Mouse (Mus musculus): ENCODE results near the gene Nrxn3. TPM values are rescaled to one million over a fixed set of nuclear protein-coding genes. Genes with fewer than 3 reads are reported as not detected.

Nrxn3 gene
- total RNA-seq, 2 experiments from 2014 or later, result 0.05 TPM; not detected in 1

DNA sequence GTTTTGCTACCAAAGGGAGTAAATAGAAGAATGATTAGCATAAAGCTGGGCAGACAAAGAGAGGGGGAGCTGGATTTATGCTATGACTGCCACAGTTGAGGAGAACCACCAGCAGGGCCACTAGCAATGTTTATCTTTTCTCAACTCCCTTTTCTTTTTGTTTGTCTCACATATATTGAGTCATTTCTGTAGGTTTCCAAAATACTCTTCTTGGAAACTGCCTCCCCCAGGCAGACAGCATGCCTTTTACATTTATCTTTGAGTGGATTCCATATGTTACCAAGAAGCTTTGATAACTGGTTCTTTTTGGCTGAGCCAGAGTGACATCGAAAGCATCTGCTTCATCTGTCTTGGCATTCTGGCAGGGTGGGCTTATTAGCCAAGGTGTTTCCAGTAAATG, 587.5 kb downstream of the Nrxn3 start:
- H3K4me3 ChIP-seq, result no peak overlapping the region
- DNase-seq, result no peak
- intact Hi-C loops (cut with DNase I), result no loop called here
- no peak overlapping the region for H3K27ac ChIP-seq
- TF ChIP-seq CTCF (IDR thresholded peaks at IDR 0.05), result no peak

DNA sequence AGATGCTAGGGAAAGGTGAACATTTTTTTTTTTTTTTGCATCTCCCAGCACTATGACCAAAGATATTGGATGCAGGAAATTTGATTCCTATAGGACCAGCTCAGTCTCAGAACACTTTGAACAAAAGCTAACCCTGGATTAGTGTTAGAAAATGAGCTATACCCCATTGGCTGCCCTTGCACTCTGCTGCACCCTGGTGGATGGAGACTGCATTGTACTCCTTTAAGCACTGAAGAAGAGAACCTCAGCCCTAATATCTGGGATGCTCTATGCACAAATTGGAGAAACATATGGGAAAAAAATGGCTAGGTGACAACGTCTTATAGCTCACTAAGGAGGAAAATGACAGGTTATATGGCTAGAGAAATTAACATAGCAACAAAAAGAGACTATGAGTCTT, 589.9 kb downstream of the Nrxn3 start:
- intact Hi-C loops (cut with DNase I), result no loop called here
- no peak overlapping the region for H3K27ac ChIP-seq
- DNase-seq, result no peak
- H3K4me3 ChIP-seq, result no peak overlapping the region
- peak; percentile 49 for TF ChIP-seq CTCF (IDR thresholded peaks at IDR 0.05)

DNA sequence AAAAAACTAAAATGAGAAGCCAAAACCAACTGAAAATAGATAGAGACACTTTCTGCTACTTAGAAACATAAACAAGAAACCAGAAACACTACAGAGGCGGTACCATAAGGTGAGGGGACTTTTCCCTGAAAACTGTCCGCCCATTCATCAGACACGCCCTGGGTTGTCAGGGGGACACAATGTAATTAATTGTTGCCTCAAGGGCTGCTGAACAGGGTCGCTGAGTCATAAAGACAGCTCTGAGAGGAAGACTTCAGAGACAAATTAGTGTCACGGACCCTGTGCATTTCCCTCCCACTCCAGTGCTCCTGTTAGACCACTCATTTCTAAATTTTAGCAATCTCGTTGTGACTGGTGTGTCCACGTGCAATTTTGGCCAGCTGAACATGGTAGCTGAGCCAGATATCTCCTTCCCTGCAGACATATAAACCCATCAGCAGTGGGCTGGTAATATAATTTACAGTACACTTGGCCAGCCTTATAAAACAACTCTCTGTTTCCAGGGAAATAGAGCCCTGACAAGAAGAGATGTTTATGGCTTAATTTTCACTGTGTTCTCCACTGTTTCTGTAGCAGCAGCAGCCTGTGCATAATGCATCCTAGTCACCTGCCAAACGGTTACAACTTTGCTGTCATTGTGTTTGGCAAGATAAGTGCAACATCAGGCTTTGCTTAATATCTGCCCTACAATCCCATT, 603.3 kb downstream of the Nrxn3 start:
- intact Hi-C loops (cut with DNase I), result no loop called here
- Histone ChIP-seq H3K27ac (no peak overlapping the region), H3K4me3 (no peak overlapping the region)
- no peak for TF ChIP-seq CTCF (IDR thresholded peaks at IDR 0.05)
- DNase-seq, result no peak

DNA sequence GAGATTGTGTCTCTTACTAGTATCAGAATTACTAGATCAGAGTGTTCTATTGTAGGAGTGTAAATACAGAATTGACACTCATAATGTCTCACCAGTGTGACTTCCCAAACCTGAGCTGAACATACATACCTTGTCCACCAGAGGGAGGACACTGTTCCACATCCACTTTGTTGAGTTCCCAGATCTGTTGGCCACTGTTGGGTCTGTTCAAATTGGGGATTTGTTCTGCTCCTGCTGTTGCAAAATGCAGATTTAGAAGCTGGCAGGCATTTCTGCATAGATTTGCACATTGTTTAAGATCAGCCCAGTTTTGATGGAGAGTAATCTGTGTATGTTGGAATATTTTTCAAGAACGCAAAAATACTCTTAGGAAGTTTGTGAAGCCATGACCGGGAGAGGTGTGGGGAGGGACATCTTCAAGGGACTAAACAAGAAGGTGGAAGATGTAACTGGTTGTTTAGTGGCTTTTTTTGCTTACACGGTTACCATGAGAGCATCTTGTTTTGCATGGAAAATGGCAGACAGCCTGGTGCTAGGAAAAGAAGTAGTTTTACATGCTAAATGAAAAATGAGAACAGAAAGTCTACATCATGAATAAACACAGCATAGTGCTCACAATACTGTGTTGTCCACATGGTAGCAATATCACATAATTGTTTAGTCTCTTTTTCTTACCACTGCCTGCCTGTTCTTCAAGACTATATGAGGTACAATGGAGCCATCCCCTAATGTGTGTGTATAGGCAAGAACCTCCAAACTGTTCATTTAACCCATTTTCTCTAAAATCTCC, 609.0 kb downstream of the Nrxn3 start:
- no peak for DNase-seq
- intact Hi-C loops (cut with DNase I), result no loop called here
- no peak overlapping the region for H3K4me3 ChIP-seq
- TF ChIP-seq CTCF (IDR thresholded peaks at IDR 0.05), result no peak
- H3K27ac ChIP-seq, result no peak overlapping the region

DNA sequence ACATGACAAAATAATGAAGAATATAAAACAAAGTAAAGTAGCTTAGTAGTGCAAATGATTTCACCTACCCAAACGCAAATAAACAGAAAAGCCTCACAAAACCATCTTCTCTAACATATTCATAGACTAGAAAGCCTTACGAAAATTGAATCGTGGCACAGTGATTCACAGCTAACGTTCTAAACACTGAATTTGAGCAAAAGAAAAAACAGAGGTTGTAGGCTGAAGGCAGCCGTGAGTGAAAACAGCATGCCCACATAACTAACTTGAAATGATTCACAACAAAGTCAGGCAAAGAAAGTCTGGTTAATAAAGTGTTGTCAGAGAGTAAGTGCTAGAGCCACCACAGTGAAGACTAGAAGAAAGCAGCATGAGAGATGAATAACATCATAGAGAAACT, 610.8 kb downstream of the Nrxn3 start:
- no peak for DNase-seq
- intact Hi-C loops (cut with DNase I), result no loop called here
- no peak for TF ChIP-seq CTCF (IDR thresholded peaks at IDR 0.05)
- Histone ChIP-seq H3K27ac (no peak overlapping the region), H3K4me3 (no peak overlapping the region)

DNA sequence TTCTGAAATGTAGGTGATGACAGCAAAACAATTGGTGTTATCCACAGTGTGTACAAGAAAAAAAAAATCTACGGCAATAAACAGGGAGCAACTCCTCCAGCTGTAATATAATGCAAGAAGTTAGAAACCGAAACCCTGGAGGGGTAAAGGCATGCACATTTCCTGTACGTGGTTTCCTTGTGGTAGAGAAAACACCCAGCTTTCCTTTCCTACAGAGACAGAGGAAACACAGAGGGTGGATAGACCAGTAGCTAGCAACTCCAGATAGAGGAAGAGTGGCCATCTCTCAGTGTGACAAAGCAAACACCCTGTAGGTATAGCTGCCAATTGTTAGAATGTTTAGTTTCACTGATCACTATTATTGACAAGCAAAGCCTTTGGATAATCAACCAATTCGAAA, 642.2 kb downstream of the Nrxn3 start:
- TF ChIP-seq CTCF (IDR thresholded peaks at IDR 0.05), result no peak
- DNase-seq, result no peak
- intact Hi-C loops (cut with DNase I), result no loop called here

DNA sequence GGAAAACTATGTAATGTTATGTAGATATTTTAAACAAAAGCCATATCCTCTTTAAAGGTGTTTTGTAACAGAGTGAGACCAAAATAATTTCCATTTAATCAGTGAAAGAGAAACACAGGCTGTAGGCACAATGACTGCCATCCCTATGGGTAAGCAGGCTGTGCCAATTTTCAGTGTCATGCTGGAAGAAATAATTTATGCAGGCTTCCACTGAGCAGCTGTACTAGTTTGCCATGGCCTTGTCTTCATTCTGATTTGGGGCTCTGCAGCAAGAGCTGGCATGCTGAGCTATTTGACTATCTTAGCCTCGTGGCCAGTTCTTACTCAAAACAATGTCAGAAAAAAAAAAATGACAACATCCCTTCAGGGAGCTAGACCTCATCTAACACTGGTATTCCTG, 647.3 kb downstream of the Nrxn3 start:
- H3K27ac ChIP-seq, result no peak overlapping the region
- no peak for TF ChIP-seq CTCF (IDR thresholded peaks at IDR 0.05)
- no peak for DNase-seq
- no peak overlapping the region for H3K4me3 ChIP-seq
- intact Hi-C loops (cut with DNase I), result no loop called here

More for the DNA sequence above, 642.2 kb downstream of the Nrxn3 start:
- Histone ChIP-seq H3K27ac (no peak overlapping the region), H3K4me3 (no peak overlapping the region)

DNA sequence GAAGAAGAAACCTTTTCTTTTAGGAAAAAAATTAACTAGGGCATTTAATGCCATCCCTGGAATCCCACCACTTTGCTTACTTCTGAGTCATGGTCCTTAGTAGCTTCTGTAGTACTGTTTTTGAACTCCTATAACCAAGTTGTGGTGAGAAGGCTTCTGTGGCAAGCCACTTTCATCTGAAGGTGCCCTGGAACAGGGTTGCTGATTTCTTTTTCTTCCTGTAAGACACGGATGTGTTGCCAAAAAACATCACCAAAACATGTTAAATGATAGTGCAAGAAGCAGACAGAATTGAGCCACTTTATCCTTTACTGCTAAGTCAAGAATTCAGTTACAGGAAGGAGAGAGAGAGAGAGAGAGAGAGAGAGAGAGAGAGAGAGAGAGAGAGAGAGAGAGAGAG, 653.9 kb downstream of the Nrxn3 start:
- no peak overlapping the region for H3K27ac ChIP-seq
- intact Hi-C loops (cut with DNase I), result no loop called here
- no peak for TF ChIP-seq CTCF (IDR thresholded peaks at IDR 0.05)
- H3K4me3 ChIP-seq, result no peak overlapping the region
- no peak for DNase-seq

DNA sequence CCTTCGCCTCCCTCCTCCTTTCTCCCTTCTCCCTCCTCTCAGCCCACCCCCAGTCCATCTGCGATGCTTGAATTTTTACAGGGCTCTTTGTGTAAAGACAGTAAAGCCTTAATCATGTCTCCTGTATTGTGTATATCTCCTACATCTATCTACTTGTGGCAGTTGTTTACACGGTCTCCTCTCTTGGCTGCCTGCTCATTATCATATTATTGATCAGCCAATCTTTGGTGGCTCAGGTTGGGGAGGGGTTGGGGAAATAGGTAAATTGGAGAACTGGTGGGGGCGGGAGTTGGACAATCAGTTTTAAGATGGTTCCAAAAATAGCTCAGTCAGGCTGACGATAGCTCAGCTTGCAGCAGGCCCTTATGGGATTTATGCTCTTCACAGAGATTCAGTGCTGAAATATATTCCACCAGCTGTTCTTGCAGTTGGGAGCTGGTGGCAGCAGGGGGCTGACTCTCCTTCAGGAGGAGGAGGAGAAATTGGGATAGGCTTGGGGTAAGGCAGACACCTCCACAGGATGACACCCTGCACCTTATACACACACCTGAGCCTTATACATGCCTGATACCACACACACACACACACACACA, 654.5 kb downstream of the Nrxn3 start:
- Histone ChIP-seq H3K27ac (no peak overlapping the region), H3K4me3 (no peak overlapping the region)
- no peak for DNase-seq
- intact Hi-C loops (cut with DNase I), result no loop called here
- TF ChIP-seq CTCF (IDR thresholded peaks at IDR 0.05), result no peak

DNA sequence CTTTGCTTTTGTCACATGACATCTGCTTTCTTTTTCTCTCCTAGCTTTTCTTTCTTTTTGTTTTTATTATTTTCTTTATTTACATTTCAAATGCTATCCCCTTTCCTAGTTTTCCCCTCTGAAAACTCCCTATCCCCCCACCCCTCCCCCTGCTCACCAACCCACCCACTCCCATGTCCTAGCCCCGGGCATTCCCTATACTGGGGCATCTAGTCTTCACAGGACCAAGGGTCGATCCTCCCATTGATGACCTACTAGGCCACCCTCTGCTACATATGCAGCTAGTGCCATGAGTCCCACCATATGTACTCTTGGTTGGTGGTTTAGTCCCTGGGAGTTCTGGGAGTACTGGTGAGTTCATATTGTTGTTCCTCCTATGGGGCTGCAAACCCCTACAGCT, 655.0 kb downstream of the Nrxn3 start:
- Histone ChIP-seq H3K27ac (no peak overlapping the region), H3K4me3 (no peak overlapping the region)
- TF ChIP-seq CTCF (IDR thresholded peaks at IDR 0.05), result no peak
- DNase-seq, result no peak
- intact Hi-C loops (cut with DNase I), result no loop called here

DNA sequence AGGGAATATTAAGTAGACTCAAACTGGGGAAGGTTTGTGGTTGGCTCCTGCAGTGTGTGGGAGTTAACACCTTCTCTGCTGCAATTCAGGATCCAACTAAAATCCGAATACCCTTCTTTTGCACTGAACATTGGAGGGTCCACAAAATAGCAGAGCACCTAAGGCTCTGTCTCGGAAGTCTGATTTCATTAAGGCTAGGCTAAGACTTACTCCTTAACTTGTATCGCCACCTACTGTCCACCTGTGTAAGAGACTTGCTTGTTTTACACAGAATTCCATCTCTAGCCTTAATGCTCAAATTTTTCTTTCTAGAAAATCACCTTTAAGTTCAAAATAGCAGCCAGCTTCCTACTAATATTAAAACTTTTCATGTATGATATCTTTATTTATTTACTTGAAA, 660.6 kb downstream of the Nrxn3 start:
- Histone ChIP-seq H3K4me3 (no peak overlapping the region), H3K27ac (no peak overlapping the region)
- no peak for DNase-seq
- intact Hi-C loops (cut with DNase I), result no loop called here
- TF ChIP-seq CTCF (IDR thresholded peaks at IDR 0.05), result 0 out of 2 replicates have a peak, but pooled peaks have one; percentile 10

DNA sequence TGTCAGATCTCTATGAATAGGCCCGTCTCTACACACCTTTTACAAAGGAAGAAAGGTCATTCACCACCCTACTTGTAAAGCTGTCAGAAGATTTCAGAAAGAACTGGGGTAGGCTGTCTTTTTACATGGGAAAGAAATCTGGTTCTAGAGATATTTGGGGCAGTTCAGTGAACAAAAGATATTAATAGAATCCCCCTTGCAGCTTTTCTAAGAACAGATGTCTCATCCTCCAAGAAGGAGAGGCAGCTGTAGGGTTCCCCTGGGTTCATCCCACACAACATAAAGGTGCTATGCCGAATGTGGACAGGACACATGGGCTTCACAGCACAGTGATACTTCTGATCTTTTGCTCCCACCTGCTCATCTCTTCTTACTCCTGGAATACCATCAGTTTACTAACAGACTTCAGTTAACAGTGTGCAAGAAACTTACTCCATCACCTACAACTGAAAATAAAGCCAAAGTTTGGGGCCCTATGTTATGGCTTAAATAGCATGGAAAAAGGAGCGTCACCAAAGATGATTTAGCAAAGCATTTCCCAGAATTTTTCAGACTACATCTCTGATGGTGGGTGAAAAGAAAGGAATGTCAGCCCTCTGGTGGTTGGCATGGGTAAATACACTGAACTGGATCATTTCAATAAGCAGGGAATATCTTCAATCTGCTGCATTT, 672.6 kb downstream of the Nrxn3 start:
- intact Hi-C loops (cut with DNase I), result no loop called here

DNA sequence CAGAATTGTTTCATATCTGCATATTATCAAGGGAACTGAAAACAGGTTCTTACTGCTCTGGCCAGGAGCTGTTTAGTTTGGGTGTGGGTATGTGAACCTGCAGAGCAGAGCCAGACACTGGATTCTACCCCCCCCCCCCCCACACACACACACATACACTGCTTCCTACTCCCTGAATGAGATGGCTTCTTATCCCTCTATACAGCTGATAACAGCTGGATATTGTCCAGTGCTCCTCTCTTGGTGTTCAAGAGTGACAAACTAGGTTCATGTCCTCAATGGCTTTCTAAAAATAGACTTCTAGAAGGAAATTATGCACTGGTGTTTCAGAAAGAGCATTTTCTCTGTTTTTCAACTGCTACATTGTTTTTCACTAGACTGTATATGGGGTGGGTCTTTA, 713.8 kb downstream of the Nrxn3 start:
- no peak for TF ChIP-seq CTCF (IDR thresholded peaks at IDR 0.05)
- H3K4me3 ChIP-seq, result no peak overlapping the region
- intact Hi-C loops (cut with DNase I), result no loop called here
- H3K27ac ChIP-seq, result no peak overlapping the region
- no peak for DNase-seq

More for the DNA sequence above, 672.6 kb downstream of the Nrxn3 start:
- Histone ChIP-seq H3K27ac (no peak overlapping the region), H3K4me3 (no peak overlapping the region)
- peak; percentile 47 for TF ChIP-seq CTCF (IDR thresholded peaks at IDR 0.05)
- no peak for DNase-seq
